Mouse (Mus musculus) cerebellum, adult 2 months (tissue): ENCODE data around the gene Klf3. TPM values are rescaled to one million over a fixed set of nuclear protein-coding genes. Genes with fewer than 3 reads are reported as not detected.
"Not testable (repeated sequence)": the region's sequence is repeated elsewhere in the genome, so short reads cannot be mapped to it uniquely, and the experiment has no call there.

Experiments used
- DNase-seq, 2 experiments: peaks; one replicate each; pipeline ENCODE4 v3.0.0; 2021
- H3K27ac ChIP-seq: fragments of 200-500 bp; 2 replicates; pipeline ENCODE4 v1.5.1; 2012; ENCODE audit warnings: low read length, control low read depth, inconsistent platforms; ENCODE audit not compliant: insufficient read depth
- H3K27me3 ChIP-seq: fragments of 200-500 bp; 2 replicates; pipeline ENCODE4 v1.6.1; 2012; ENCODE audit warnings: inconsistent platforms, mild to moderate bottlenecking, low read length, moderate library complexity; ENCODE audit not compliant: control insufficient read depth, insufficient read depth
- H3K4me1 ChIP-seq: fragments of 200-500 bp; 2 replicates; pipeline ENCODE4 v1.6.1; 2011; ENCODE audit warnings: low read length; ENCODE audit not compliant: control insufficient read depth, insufficient read depth
- H3K4me3 ChIP-seq: fragments of 200-500 bp; replicated peaks from 2 replicates; pipeline ENCODE3; 2011; ENCODE audit warnings: mild to moderate bottlenecking, low read depth, low read length, control low read depth; ENCODE audit not compliant: insufficient read depth
- CTCF ChIP-seq: fragments of 200-500 bp; IDR thresholded peaks from 2 replicates; pipeline ENCODE4 v1.5.1; 2011; ENCODE audit warnings: low read depth, mild to moderate bottlenecking, control low read depth, low read length, moderate library complexity, borderline replicate concordance; ENCODE audit not compliant: insufficient read depth
- POLR2A ChIP-seq: fragments of 200-500 bp; IDR thresholded peaks from 2 replicates; pipeline ENCODE4 v1.6.1; 2011; ENCODE audit warnings: low read length, control low read depth, borderline replicate concordance; ENCODE audit not compliant: insufficient read depth
- WGBS: fragments of 180-500 bp; shearing (Covaris S2); methylation state at CpG from one replicate; pipeline ENCODE4 v1.1.7; 2018; 5-methylcytosine and 5-hydroxymethylcytosine counted together
- polyA plus RNA-seq: library from polyadenylated mRNA; depleted of rRNA; stranded (reverse); fragments of >200 nt; gene quantifications from 2 replicates; pipeline ENCODE4 v1.2.3, GENCODE M21; 2012; rRNA removed

Klf3 gene
- polyA plus RNA-seq, 1 experiment = 16.4 TPM

DNA sequence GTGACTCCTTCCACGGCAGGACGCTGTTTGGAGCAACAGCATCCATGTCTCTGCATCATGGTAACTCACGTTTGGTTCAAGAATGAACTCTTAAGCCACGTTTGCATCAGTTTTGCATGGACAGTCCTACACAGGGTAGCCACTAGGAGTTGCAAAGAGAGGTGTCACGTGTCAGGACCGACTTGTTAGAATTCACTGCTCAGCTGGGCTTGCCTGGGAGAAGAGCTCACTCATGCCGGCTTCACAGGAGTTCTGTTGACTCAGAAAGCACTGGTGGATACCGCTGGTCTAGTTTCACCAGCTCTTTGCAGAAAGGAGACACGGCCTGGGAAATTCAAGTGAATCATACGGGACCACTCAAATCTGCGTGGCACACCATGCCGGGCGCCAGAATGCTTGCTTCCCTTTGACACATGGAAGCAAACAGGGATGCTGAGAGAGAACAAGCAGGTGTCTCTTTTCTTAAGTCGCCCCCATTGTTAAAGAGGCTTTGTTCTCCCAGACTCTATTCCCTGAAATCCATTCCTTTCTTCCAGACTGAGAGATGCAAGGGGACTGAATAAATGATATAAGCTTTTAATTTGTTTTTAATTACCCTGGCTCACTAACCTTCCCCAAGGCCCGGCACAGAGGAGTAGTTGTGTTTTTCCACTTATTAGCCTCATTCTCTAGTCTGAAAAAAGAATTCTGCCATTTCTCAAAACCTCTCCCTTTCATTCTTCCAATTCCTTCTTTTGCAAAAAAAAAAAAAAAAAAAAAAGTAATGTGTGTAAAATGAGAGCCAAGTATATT lies 74.2 kb downstream of the Klf3 start:
- no peaks in the 10 kb centered on the region for H3K4me1 ChIP-seq
- no peaks in the 10 kb centered on the region for H3K27me3 ChIP-seq
- WGBS = 47% methylated on average over 15 of the region's 15 CpGs
- H3K27ac ChIP-seq = no peak overlapping the region
- no peak for DNase-seq
- H3K4me3 ChIP-seq = no peak overlapping the region
- TF ChIP-seq CTCF = no peak

GRCm38 (mm10) chr5:64878027-64878425 lies 74.8 kb downstream of the Klf3 start:
- Histone ChIP-seq H3K4me1 (no peaks in the 10 kb centered on the region), H3K27ac (no peak overlapping the region), H3K27me3 (no peaks in the 10 kb centered on the region), H3K4me3 (no peak overlapping the region)
- TF ChIP-seq CTCF = no peak
- no peak for TF ChIP-seq POLR2A
- WGBS = 30% methylated on average over 4 of the region's 4 CpGs
- peak; percentile 14 to 42 for DNase-seq

DNA sequence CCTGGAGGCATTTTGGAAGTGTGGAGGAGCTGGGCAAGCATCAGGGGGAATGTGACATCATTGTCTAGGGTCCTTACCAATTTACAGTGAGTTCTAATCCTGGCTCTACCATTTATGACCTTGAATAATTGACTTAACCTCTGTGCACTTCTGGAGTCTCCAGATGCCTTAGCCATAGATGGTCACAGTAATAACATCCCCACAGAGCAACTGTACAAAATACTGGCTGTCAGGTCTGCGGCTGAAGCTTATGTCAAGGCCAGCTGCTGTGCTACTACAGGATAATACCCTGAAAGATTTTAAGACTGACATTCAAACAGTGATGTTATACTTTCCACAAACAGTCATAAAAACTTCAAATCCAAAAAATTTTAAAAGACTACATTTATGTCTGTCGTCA lies 75.3 kb downstream of the Klf3 start:
- Histone ChIP-seq H3K27me3 (no peaks in the 10 kb centered on the region), H3K4me1 (no peaks in the 10 kb centered on the region), H3K27ac (no peak overlapping the region), H3K4me3 (no peak overlapping the region)
- 75% methylated on average over 2 of the region's 2 CpGs for WGBS
- TF ChIP-seq POLR2A (no peak), CTCF (no peak)
- no peak for DNase-seq

GRCm38 (mm10) chr5:64879241-64879640 lies 76.1 kb downstream of the Klf3 start:
- no peak for TF ChIP-seq POLR2A
- no peak for TF ChIP-seq CTCF
- WGBS = 86% methylated on average over 3 of the region's 3 CpGs

DNA sequence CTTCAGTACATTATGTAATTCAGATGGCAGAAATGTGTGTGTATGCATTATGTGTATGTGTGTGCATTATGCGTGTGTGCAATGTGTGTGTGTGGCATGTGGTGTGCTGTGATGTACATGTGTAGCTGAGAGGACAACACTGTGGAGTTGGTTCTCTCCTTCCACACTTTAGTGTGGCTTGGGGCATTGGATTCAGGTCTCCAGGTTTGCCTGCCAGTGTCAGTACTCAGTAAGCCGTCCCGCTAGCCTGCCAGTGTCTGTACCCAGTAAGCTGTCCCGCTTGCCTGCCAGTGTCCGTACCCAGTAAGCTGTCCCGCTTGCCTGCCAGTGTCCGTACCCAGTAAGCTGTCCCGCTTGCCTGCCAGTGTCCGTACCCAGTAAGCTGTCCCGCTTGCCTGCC lies 78.4 kb downstream of the Klf3 start:
- H3K4me1 ChIP-seq, DNase-seq: not testable (repeated sequence)

More at GRCm38 (mm10) chr5:64879241-64879640, 76.1 kb downstream of the Klf3 start:
- DNase-seq = no peak
- H3K4me3 ChIP-seq = no peak overlapping the region
- no peaks in the 10 kb centered on the region for H3K4me1 ChIP-seq
- no peak overlapping the region for H3K27ac ChIP-seq
- no peaks in the 10 kb centered on the region for H3K27me3 ChIP-seq

GRCm38 (mm10) chr5:64881976-64882375 lies 78.8 kb downstream of the Klf3 start:
- WGBS = 53% methylated on average over 8 of the region's 11 CpGs

More for the DNA sequence above, 78.4 kb downstream of the Klf3 start:
- not testable (repeated sequence) for H3K27me3 ChIP-seq, H3K4me3 ChIP-seq, H3K27ac ChIP-seq
- WGBS = 94% methylated on average over 7 of the region's 10 CpGs

More at GRCm38 (mm10) chr5:64881976-64882375, 78.8 kb downstream of the Klf3 start:
- H3K27ac ChIP-seq, H3K4me1 ChIP-seq, H3K4me3 ChIP-seq, H3K27me3 ChIP-seq, DNase-seq: not testable (repeated sequence)

Other genes with a start within 250 kb of the Klf3 start
- 0.33 and 0.47 TPM in 2 replicates for gene Tlr1, start 130.2 kb downstream of the Klf3 start, polyA plus RNA-seq
- 0.13 and 0.21 TPM in 2 replicates for gene Tlr6, start 156.7 kb downstream of the Klf3 start, polyA plus RNA-seq
- gene Fam114a1, start 166.7 kb downstream of the Klf3 start, polyA plus RNA-seq = 3.7 and 3.9 TPM in 2 replicates